Mouse (Mus musculus) G1E (cell line): ENCODE measurements around the gene Tead2. TPM values are rescaled to one million over a fixed set of nuclear protein-coding genes. Genes with fewer than 3 reads are reported as not detected.

ENCODE experiments used
- ATAC-seq: 2 replicates; pipeline ENCODE4 v1.8.0; 2016; ENCODE audit warnings: mild to moderate bottlenecking; ENCODE audit not compliant: insufficient number of reproducible peaks, poor library complexity, low FRiP score, severe bottlenecking; ENCODE audit errors: extremely low read depth
- DNase-seq: peaks from one replicate; pipeline ENCODE4 v3.0.0; 2012; ENCODE audit warnings: low spot score
- H3K27me3 ChIP-seq: 2 replicates; pipeline ENCODE4 v1.6.1; 2012; ENCODE audit warnings: mild to moderate bottlenecking, low read length, inconsistent platforms; ENCODE audit not compliant: insufficient read depth
- H3K36me3 ChIP-seq: replicated peaks from 2 replicates; pipeline ENCODE3; 2012; ENCODE audit warnings: mild to moderate bottlenecking, inconsistent platforms
- H3K4me1 ChIP-seq: 2 replicates; pipeline ENCODE4 v1.6.1; 2012; ENCODE audit warnings: low read depth, low read length, inconsistent platforms, mixed read lengths; ENCODE audit not compliant: insufficient read depth
- H3K4me3 ChIP-seq: 2 replicates; pipeline ENCODE4 v1.5.1; 2012; ENCODE audit warnings: low read depth, mild to moderate bottlenecking, inconsistent platforms, low read length, moderate library complexity, mixed read lengths
- H3K9me3 ChIP-seq: replicated peaks from 2 replicates; pipeline ENCODE4 v1.6.1; 2012; ENCODE audit warnings: inconsistent platforms
- CTCF ChIP-seq: IDR thresholded peaks from 2 replicates; pipeline ENCODE4 v1.5.1; 2012; ENCODE audit warnings: low read depth, low read length, inconsistent platforms, mixed read lengths
- GATA1 ChIP-seq: IDR thresholded peaks from 2 replicates; pipeline ENCODE4 v1.6.1; 2012; ENCODE audit warnings: borderline replicate concordance, low read length, inconsistent platforms, mixed read lengths
- GATA2 ChIP-seq: IDR thresholded peaks from 2 replicates; pipeline ENCODE4 v1.6.1; 2012; ENCODE audit warnings: low read depth, low read length, inconsistent platforms, borderline replicate concordance
- POLR2AphosphoS5 ChIP-seq: IDR thresholded peaks from 2 replicates; pipeline ENCODE4 v1.6.1; 2012; ENCODE audit warnings: low read depth, low read length, inconsistent platforms; ENCODE audit not compliant: insufficient replicate concordance
- TAL1 ChIP-seq: conservative IDR thresholded peaks from 2 replicates; pipeline ENCODE4 v1.6.1; 2012; ENCODE audit warnings: low read depth, low read length, inconsistent platforms, mixed read lengths
- polyA plus RNA-seq: library from polyadenylated mRNA; stranded (reverse); fragments of >175 nt; gene quantifications from 2 replicates; pipeline ENCODE4 v1.2.3, GENCODE M21; 2012
- total RNA-seq, 2 experiments: library from RNA; stranded (forward) in 1 of 2; stranded (reverse) in 1 of 2; fragments of 200-1000 nt in 1 of 2; fragments of >200 nt in 1 of 2; fragmentation: Nextera tagmentation in 1 of 2; gene quantifications; 2 replicates each; pipeline ENCODE4 v1.2.3; 2014 to 2017

Gene Tead2
- total and polyA plus RNA-seq, 3 experiments = 0.38 TPM; not detected in 2

- H3K4me1 ChIP-seq = no peaks in the 10 kb centered on the region; the same call in 1 of the 2 replicates
- TF ChIP-seq TAL1 (no peak), CTCF (no peak), GATA1 (no peak), POLR2AphosphoS5 (no peak), GATA2 (no peak)
These were observed 26.0 kb upstream of the Tead2 start for GRCm38 (mm10) chr7:45189600-45189999.

DNA sequence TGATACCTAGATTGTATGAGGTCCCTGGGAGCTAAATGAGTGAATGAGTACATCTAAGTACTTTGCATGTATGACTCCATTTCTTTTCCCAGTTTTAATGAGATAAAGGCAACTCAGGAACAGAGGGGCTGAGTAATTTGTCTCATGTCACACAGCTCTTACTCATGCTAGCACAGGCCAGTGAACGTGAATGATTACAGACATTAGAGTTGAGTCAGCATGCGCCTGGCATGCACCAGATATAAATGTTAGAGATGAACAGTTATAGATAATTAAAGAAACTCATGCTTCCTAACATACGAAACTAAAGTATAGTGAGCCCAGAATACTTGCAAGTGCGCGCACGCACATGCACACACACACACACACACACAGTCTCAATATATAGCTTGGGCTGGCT is 25.4 kb upstream of the Tead2 start:
- no peaks in the 10 kb centered on the region; the same call in 1 of the 2 replicates for H3K4me1 ChIP-seq
- peaks cover 85% of the 10 kb centered on the region for H3K27me3 ChIP-seq
- DNase-seq = no peak
- TF ChIP-seq GATA2 (no peak), GATA1 (no peak), POLR2AphosphoS5 (no peak), TAL1 (no peak), CTCF (no peak)
- H3K36me3 ChIP-seq = no peaks in the 10 kb centered on the region
- no peak for ATAC-seq
- no peaks in the 10 kb centered on the region for H3K9me3 ChIP-seq
- H3K4me3 ChIP-seq = no peak overlapping the region

More at GRCm38 (mm10) chr7:45189600-45189999, 26.0 kb upstream of the Tead2 start:
- Histone ChIP-seq H3K36me3 (no peaks in the 10 kb centered on the region), H3K4me3 (no peak overlapping the region), H3K27me3 (peaks cover 88% of the 10 kb centered on the region), H3K9me3 (no peaks in the 10 kb centered on the region)
- DNase-seq (no peak), ATAC-seq (no peak)

DNA sequence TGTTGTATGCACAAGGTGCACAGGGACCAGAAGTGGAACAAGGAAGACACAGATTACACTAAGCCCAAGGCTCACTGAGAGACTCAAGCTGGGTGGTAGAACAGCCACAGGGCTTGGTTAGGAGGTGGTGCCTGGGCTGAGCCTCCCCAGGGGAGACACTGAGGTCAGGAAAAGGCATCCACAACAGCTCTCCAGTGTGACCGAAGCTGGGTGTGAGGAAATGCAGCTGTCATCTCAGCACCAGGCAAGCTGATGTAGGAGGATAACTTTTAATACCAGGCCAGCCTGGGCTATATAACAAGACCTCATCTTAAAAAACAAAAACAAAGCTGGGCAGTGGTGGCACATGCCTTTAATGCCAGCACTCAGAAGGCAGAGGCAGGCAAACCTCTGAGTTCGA is 24.4 kb upstream of the Tead2 start:
- no peak overlapping the region for H3K4me3 ChIP-seq
- H3K36me3 ChIP-seq = no peaks in the 10 kb centered on the region
- no peaks in the 10 kb centered on the region for H3K9me3 ChIP-seq
- ATAC-seq (no peak), DNase-seq (no peak)
- peaks cover 85% of the 10 kb centered on the region for H3K27me3 ChIP-seq
- TF ChIP-seq GATA2 = no peak
- TF ChIP-seq GATA1 = no peak
- TF ChIP-seq CTCF = no peak
- TF ChIP-seq POLR2AphosphoS5 = no peak
- no peak for TF ChIP-seq TAL1
- H3K4me1 ChIP-seq = no peaks in the 10 kb centered on the region

- Histone ChIP-seq H3K4me3 (no peak overlapping the region), H3K36me3 (no peaks in the 10 kb centered on the region), H3K4me1 (peaks cover 3% of the 10 kb centered on the region), H3K9me3 (no peaks in the 10 kb centered on the region), H3K27me3 (peaks cover 85% of the 10 kb centered on the region)
- DNase-seq = no peak
- TF ChIP-seq CTCF = no peak
- TF ChIP-seq TAL1 = no peak
- TF ChIP-seq GATA2 = no peak
- no peak for TF ChIP-seq GATA1
- TF ChIP-seq POLR2AphosphoS5 = no peak
- ATAC-seq = no peak
These were observed 23.7 kb upstream of the Tead2 start for GRCm38 (mm10) chr7:45191803-45192363.

- peaks cover 10% of the 10 kb centered on the region for H3K4me1 ChIP-seq
- ATAC-seq = no peak
- no peak for TF ChIP-seq TAL1
- H3K4me3 ChIP-seq = no peak overlapping the region
- DNase-seq = no peak
- H3K36me3 ChIP-seq = no peaks in the 10 kb centered on the region
- no peaks in the 10 kb centered on the region for H3K9me3 ChIP-seq
- peaks cover 85% of the 10 kb centered on the region for H3K27me3 ChIP-seq
These were observed 22.8 kb upstream of the Tead2 start for GRCm38 (mm10) chr7:45192585-45193310.

DNA sequence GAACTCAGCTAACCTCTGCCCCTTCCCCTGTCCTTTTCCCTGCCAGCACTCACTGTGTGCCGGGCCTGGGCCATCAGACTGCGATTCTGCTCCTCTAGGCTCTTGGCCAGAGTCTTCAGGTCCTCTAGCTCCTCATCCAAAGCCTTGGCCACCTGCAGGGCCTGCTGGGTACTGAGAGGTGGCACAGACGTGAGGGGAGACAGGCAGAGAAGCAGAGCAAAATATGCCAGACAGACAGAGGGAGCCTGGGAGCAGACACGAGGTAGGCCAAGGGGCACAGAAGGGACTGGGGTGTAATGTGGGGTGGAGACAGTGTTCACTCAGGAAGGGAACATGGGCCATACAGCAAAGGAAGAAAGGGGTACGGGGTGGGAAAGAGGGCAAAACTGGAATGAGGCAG is 22.1 kb upstream of the Tead2 start:
- H3K9me3 ChIP-seq = no peaks in the 10 kb centered on the region
- TF ChIP-seq CTCF (no peak), TAL1 (no peak), GATA1 (no peak), POLR2AphosphoS5 (no peak), GATA2 (no peak)
- H3K36me3 ChIP-seq = no peaks in the 10 kb centered on the region
- peaks cover 10% of the 10 kb centered on the region for H3K4me1 ChIP-seq
- H3K4me3 ChIP-seq = no peak overlapping the region
- DNase-seq (no peak), ATAC-seq (no peak)
- H3K27me3 ChIP-seq = peaks cover 82% of the 10 kb centered on the region
